Mouse (Mus musculus) left cerebral cortex, adult 9 months (tissue): Measurements from ENCODE around the gene Ttll5.
A peak's percentile ranks its signal among the peaks of the same experiment; 100 is the strongest.

ENCODE experiments used
- DNase-seq, 2 experiments: peaks; one replicate each; pipeline ENCODE4 v3.0.0; 2022; ENCODE audit warnings: low spot score in 2 of 2

The Ttll5 gene

GRCm38 (mm10) chr12:85824438-85825264 lies at the start of gene Ttll5, which contains the start of gene Erg28:
TSS of gene Ttll5 (plus strand) at chr12:85824659.
TSS of gene Erg28 (minus strand) at chr12:85824550.
- DNase-seq: peak; percentile 91 to 97

- no peak for DNase-seq
Measured at GRCm38 (mm10) chr12:85778962-85779361, 45.5 kb upstream of the Ttll5 start.

- DNase-seq: no peak
Measured at GRCm38 (mm10) chr12:85779707-85780106, 44.8 kb upstream of the Ttll5 start.

DNA sequence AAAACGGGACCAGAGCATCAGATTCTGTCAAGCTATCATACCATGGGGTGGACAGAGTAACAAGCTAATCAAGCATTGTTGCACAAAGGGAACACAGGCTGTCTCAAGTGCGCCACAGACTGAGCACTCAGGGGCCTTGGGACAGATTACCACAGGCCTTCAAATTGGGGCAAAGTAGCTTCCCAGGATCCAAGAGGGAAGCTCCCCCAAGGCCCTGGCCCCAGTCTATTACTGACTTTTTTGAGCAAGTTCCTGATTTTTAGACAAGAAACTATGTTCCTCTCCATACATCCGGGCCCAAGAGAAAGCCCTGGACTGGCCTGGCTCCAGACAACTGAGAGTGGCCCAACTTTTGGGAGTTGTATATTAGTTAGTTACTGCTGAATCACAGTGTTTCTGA lies 42.9 kb upstream of the Ttll5 start:
- no peak for DNase-seq

DNA sequence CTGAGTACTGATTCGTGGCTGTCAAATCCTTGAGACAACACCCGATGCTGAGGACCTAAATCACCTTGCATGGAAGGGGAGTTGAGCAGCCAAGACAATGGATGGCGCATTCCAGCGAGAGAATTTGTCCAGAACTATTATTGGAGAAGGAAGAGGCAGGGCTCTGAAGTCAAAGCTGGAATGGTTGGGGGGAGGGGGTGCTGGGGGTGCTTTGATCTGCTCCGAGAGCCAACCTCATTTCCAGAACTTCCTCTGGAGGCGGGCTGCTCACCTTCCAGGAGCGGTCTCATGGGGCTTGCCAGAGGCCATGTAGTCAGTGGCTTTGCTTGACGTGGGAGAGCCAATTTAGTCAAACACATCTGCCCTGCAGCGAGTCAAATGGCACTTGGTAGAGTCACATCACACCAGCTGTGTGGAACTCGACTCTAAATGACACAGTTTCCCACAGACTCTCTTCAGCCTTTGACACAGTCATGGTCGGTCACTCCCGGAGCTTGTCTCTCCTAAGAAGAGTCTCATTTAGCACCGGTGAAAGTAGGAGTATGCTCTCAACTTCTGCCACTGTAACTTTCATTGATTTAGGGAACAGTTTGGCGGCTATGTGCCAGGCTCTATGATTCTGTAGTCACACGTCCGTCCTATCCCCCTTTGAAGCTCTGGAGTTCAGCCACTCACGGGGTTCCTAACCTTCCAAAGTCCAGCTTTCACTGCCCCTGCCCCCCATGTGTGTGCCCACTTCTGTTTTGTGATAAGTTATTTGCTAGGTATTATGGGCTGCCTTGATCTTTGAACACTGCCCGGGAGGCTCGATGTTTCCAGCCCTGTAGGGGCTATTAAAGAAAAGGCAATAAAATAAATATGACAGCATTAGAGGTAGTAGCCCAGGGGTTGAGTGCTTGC lies 39.3 kb upstream of the Ttll5 start:
- DNase-seq: no peak

DNA sequence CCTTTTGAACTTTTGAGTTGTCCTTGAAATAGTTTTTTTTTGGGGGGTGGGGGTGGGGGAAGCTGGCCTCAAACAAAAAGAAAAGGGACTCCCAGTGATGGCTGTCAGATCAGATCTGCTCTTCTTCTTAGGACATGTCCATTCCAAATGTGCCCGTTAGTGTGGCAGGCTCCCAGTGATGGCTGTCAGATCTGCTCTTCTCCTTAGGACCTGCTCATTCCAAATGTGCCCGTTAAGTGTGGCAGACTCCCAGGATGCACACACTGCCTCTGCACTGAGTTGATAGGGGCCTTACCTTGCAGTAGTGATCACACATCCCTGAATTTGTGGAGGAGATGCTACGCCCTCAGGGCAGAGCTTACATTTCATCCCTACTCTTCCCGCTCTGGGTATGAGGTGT lies 32.3 kb upstream of the Ttll5 start:
- no peak for DNase-seq

DNA sequence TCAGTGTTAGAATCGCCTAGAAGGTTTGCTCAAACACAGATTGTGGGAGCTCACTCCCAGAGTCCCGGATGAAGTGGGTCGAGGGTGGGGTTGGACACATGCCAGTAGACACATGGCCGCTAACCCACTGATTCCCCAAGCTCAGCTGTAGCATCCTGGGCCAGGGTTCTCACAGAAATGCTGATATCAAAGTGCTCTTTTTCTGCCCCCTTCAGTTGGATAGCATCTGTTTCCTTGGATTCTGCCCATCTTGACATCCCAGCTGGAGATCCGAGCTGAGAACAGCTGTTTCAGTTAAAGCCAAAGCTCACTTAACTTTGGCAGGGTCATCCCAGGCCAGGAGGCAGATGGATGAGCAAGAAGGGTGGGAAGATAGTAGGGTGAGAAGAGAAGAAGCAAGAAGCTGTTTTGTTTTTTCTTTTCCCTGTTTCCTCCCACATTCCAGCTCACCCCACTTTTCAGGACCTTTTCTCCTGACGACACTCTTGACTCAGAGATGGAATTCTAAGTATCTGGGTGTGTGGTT lies 31.6 kb upstream of the Ttll5 start:
- DNase-seq: peak; percentile 10 to 37

DNA sequence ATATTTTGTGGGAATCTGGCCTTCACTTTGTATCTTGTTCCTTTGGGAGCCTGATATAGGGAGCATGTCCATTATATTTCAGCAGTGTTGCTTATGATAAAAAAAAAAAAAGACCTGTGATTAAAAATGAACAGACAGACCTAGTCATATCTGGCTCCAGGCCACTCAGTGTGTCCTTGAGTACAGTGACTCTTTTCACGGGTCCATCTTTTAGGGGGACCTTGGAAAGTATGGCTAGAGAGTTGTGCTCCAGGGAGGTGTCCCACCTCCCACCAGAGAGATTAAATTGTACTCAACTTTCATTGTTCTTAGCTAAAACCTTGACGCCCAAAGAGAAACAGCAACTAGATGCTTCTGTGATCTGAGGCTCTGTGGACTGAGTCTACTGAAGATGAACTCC lies 30.4 kb upstream of the Ttll5 start:
- no peak for DNase-seq

- DNase-seq: no peak
Measured at GRCm38 (mm10) chr12:85795551-85795950, 28.9 kb upstream of the Ttll5 start.

DNA sequence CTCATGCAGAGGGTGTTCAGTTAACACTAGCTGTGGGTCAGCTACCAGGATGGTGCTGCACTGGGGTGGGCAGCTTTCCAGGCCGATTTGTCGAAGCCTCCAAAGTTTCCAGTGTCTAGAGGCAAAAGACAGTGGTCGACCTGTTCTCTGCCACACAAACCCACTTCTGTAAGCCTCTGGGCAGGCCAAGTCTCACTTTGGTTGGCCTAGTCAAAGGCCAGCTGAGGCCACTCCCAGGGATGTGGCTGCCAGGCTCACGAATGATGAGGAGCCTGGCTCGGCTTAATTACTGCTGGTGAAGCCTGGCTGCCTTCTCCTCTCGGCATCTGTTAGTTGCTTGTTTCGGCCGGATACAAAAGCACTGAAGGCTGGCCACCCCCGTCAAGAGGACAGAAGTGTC lies 24.4 kb upstream of the Ttll5 start:
- no peak for DNase-seq

- DNase-seq: no peak
Measured at GRCm38 (mm10) chr12:85809726-85810125, 14.7 kb upstream of the Ttll5 start.

DNA sequence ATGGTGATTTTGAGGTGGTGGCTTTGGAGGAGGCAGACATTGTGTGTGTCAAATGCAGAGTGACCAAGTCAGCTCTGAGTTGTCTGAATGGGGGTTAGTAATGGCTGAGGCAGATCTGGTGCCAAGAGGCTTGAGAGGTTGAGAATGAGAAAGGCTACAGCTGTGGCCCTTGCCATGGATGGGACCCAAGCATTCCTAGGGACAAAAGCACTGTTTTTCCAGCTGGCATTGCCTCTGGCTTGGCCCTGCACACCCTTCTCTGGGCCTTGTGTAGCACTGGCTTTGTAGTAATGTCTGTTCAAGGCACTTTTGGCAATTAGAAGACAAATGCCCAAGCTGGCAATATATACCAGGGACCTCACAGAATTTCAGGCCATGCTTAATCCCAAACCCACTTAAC lies 13.5 kb upstream of the Ttll5 start:
- no peak for DNase-seq

DNA sequence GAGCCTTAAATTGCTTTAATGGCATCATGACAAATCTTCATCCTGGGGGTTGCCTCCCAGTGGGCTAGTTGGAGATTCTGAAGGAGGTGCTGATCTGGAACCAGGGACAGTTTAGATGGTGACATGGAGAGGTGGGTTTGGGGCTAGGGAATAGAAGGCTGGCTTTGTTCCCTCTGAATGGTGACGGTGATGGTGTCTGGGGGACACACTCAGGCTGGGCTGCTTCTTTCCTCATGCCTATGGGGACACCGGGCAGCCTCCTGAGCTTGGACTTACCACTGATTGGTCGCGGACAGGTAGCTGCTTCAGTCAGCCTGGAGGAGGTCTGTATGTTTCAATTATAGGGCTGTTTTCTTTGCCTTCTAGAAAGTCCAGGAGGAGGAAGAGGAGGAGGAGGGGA lies 12.8 kb upstream of the Ttll5 start:
- no peak for DNase-seq

DNA sequence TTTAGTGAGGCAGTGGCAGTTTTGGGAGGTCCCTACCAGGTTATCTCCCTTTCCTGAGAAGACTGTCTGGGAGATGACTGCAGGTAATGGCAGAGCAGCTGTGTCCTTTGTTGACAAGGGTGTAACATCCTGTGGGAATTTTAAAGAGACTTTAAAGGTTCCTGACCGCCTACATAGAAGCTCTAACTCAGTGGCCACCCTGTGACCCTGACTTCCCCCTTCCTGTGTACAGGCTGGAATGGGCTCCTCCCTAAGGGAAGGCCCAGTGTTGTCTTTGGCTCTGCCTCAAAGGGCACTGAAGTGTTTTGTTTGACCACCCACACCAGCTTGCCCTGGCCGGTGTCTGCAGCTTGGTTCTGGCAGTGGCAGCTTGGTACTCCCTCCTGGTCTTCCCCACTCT lies 10.9 kb upstream of the Ttll5 start:
- no peak for DNase-seq

GRCm38 (mm10) chr12:85822051-85822450 lies 2.4 kb upstream of the Ttll5 start:
- DNase-seq: no peak

DNA sequence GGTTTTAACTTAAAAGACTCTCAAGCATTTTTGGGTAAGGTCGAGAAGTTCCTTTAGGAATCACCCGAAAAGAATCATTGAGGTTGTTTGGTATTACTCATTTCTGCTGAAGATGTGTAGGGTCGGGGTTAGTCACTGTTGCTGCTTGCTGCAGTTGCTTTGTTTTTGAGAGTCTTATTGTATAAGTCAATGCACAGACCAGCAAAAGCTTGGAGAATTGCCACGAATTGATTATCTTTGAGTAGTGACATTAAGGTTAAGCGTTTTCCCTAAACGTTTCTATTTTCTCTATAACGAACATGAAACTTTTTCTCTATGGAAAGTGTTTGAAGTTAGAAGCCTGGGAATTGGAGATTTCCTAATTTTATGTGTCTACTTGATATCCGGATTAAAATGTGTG lies 902 bp downstream of the Ttll5 start:
- DNase-seq: no peak

- DNase-seq: no peak
Measured at GRCm38 (mm10) chr12:85825822-85826221, 1.4 kb downstream of the Ttll5 start.

- DNase-seq: no peak
Measured at GRCm38 (mm10) chr12:85828856-85829255, 4.4 kb downstream of the Ttll5 start.

GRCm38 (mm10) chr12:85829866-85830265 lies 5.4 kb downstream of the Ttll5 start:
- DNase-seq: no peak

DNA sequence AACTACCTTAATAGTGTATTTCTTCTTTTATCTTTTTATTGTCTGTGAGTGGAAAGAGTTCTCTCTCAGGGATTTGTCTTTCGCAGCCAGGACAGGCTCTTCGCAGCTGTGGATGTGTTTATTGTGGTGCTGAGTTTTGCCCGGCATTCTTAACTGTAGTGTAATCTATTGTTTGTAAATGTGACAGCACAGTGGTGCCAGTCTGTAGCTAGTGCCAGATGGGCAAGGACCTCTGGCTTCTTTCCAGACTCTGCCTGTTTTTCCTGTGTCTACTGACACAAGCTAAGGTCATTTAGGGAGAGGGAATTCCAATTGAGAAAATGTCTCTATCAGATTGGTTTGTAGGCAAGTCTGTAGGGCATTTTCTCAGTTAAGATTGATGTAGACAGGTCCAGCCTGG lies 6.2 kb downstream of the Ttll5 start:
- DNase-seq: peak in 1 of 2 experiments; percentile 47

DNA sequence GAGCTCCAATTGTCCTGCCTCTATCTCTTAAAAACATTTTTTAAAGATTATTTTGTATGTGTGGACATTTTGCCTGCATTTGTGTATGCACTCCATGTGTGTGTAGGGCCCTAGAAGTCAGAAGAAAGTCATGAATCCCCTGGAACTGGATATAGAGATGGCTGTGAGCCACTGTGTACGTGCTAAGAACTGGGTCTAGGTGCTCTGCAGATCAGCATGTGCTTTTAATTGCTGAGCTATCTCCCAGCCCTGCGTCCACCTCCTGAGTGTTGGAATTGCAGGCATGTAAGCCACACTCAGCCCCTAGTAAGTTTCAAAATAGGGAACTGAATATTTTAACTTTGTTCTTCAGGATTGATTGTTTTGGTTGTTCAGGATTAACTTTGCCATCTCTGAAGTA lies 10.1 kb downstream of the Ttll5 start:
- DNase-seq: no peak

DNA sequence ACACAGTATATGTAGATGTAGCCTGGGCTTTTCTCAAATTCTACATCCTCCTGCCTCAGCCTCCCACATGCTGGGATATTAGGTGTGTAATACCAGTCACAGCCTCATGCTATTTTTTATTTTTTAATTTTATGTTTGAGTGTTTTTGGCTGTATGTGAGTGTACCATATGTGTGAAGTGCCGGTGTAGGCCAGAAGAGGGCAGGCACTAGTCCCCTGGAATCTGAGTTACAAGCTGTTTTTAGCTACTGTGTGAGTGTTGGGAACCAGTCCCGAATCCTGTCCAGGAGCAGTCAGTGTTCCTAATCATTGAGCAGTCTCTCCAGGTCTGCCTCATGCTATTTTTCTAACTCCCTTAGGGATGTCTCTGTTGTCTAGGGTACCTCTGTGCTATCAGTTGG lies 13.3 kb downstream of the Ttll5 start:
- DNase-seq: no peak
